Mouse (Mus musculus) B cell, adult 2 months (primary cell): ENCODE data around the gene Ppp1r14c.

Experiments used
- DNase-seq, 2 experiments: peaks; one replicate each; pipeline ENCODE4 v3.0.0; 2022

The Ppp1r14c gene

DNA sequence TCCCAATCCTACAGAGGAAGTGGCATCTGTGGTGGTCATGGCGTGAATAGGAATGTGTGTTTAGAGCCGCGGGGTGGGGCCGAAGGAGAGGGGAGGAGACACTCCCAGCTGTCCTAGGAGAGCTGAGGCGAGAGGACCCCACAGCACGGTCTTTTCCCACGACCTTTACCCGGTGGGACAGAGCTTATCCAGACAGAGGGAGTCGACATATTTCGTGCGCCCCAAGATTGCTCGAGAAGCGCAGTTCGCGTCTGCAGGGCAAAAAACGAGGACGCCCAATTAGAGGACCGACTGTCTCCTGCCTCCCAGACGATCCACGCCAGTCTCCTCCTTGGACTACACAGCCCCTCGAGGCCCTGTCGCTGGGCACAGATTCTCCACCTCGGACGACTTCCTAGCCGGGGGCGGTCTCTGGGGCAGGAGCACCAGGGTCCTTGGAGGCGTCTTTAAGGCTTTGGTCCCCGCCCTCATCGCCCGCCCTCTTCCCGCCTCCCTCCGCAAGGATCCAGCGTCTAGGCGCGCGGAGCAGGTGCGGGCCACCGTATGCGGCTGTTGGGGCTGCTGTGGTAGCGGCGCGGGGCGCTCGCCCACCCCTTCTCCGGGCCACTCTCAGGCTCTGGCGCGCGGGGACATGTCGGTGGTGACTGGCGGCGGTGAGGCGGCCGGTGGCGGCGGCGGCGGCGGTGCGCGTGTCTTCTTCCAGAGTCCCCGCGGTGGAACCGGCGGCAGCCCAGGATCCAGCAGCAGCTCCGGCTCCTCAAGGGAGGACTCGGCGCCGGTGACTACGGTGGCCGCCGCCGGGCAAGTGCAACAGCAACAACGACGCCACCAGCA, at the start of gene Ppp1r14c:
Gene Ppp1r14c (plus strand): TSS at position 22 of the 834 bp plus-strand sequence.
- DNase-seq: no peak

- no peak for DNase-seq
Measured at GRCm38 (mm10) chr10:3321406-3321805, 44.5 kb upstream of the Ppp1r14c start.

- no peak for DNase-seq
Measured at GRCm38 (mm10) chr10:3325447-3325846, 40.4 kb upstream of the Ppp1r14c start.

DNA sequence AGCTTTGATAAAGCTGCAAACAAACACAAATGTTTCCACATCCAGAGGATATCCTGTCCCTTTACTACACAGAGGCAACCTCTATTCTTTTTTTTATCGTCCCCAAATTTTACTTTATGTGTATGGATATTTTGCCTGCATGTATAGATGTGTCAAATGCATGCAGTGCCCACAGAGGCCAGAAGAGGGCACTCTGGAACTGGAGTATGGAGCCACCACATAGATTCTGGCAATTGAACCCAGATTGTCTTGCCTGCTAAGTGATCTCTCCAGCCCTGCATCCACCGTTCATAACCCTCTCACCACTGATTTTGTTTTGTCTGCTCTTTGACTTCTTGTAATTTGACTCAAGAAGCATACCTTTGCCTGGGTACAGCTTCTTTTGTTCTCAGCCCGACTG, 33.0 kb upstream of the Ppp1r14c start:
- peak; percentile 4 to 17 for DNase-seq

DNA sequence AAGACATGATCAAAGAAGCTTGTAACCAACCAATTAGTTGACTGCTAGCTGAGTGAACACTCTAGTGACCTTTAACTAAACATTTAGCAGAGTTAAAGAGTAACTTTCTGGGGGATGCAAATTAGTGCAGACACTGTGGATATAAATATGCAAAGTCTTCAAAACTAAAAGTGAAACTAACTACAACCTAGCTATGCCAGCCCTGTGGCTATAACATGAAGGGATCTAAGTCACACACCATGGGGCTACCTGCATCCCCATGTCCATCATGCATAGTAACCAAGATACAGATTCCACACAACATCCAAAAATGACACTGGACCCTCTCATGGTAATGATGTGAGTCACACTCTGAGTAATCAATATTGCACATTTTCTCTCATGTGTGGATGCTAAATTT, 31.3 kb upstream of the Ppp1r14c start:
- DNase-seq: no peak

GRCm38 (mm10) chr10:3336729-3337329, 29.0 kb upstream of the Ppp1r14c start:
- no peak for DNase-seq

- DNase-seq: no peak
Measured at GRCm38 (mm10) chr10:3337330-3337901, 28.4 kb upstream of the Ppp1r14c start.

- DNase-seq: no peak
Measured at GRCm38 (mm10) chr10:3345706-3346105, 20.2 kb upstream of the Ppp1r14c start.

DNA sequence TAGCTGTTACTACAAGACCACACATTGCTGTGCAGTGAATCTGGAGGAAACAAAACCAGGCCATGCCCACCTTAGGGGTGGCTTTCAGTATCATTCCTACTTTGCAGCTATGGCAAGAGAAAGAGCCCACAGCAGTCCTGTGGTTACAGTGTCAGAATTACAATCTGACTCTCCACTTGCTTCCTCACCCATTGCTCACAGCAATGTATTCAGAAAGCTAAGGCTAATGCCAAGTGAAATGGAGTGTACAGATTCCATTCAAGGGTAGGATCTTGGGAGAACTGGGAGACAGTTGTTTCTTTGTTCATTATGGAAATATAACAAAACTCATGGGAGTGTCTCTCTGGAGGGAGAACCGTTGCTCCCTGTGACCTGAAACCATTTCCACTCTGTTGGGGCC, 6.3 kb upstream of the Ppp1r14c start:
- DNase-seq: no peak

DNA sequence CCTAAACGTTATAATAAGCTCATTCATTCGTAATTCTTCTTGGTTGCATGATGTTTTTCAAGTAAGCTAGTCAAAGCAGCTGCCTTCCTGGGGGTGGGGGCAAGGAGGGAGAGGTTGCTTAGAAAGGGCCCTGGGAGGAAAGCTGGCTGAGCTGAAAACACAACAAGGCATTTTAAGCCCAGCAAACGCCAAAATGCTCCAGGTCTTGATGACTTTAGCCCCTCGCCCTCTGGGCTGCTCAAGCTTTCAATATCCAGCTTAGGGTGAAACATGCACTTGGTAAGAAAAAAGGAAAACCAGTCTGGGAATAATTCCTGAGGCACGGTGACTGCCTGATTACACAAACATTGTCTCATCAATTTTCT, 204 bp upstream of the Ppp1r14c start:
- no peak for DNase-seq

- DNase-seq: no peak
Measured at GRCm38 (mm10) chr10:3366870-3367431, 1.1 kb downstream of the Ppp1r14c start.

- DNase-seq: no peak
Measured at GRCm38 (mm10) chr10:3367440-3367839, 1.6 kb downstream of the Ppp1r14c start.

GRCm38 (mm10) chr10:3383176-3383575, 17.3 kb downstream of the Ppp1r14c start:
- no peak for DNase-seq

GRCm38 (mm10) chr10:3392251-3392650, 26.4 kb downstream of the Ppp1r14c start:
- no peak for DNase-seq

DNA sequence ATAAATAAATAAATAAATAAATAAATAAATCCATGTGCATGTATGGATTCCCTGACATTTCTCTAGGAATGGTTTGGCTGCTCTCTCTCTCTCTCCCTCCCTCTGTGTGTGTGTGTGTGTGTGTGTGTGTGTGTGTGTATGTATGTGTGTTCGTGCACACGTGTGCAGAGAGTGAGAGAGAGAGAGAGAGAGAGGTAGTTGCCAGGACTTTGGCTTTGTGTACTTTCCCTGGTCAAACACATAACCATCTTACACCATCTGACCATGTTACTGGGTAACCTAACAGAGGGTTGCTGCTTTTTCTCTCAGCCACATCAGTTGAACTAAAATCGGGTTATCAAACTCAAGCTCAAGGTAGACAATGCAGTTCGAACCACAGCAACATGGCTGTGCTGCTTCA, 27.7 kb downstream of the Ppp1r14c start:
- DNase-seq: no peak

- no peak for DNase-seq
Measured at GRCm38 (mm10) chr10:3394193-3394592, 28.3 kb downstream of the Ppp1r14c start.

GRCm38 (mm10) chr10:3394671-3395288, 28.9 kb downstream of the Ppp1r14c start:
- DNase-seq: no peak

DNA sequence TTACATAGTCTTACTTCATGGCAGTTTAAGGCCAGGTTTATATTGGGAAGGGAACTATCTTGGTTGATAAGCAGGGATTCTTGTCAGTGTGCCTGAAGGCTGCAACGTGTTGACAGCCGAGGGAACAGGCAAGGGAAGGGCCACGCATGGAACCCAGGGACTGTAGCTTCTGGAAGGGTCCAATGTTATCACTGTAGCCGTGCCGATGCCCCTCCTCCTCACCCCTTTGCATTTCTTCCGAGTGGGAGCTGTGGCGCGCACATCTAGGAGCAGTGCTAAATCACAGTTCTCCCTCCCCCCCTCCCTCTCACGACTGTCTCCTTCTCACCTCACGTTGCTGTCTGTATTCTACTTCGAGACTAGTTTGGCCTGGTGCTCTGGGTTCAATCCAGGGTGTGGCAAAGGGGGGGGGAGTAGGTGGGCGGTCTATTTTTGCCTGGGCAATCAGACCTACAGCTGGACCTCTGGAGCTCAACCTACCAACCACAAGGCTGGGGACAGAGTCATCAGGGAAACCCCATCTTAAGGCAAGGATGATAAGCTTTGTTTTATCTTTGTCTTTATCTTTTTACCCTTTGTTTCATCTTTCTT, 29.6 kb downstream of the Ppp1r14c start:
- DNase-seq: no peak

GRCm38 (mm10) chr10:3396008-3396795, 30.3 kb downstream of the Ppp1r14c start:
- no peak for DNase-seq

- no peak for DNase-seq
Measured at GRCm38 (mm10) chr10:3397406-3397805, 31.5 kb downstream of the Ppp1r14c start.

- no peak for DNase-seq
Measured at GRCm38 (mm10) chr10:3398051-3398450, 32.2 kb downstream of the Ppp1r14c start.

GRCm38 (mm10) chr10:3402284-3402683, 36.4 kb downstream of the Ppp1r14c start:
- no peak for DNase-seq
